In the genomic region with DNA sequence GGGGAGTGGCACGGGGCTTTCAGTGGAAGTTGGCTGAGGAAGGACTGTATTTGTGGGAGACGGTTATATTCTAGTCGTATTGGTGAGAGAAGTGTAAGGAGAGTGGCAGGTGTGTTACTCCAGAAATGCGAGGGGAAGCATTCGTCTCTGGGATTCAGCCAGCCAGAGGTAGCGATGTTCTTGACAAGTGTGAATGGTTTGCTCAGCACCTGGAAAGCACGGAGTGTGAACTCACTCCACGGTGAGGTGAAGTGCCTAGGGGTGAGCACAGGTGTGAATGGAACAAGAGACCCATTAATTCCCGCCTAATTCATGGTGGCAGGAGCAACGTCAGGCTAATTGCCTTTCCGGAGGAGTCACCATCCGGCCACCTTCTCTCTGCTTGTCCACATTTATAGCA, we compare ENCODE assay signal across 29 mouse cellular contexts.
A peak's percentile ranks its signal among the peaks of the same experiment; 100 is the strongest.
DNase-seq lines count a peak whose midpoint lies in the region; ATAC-seq and TF ChIP-seq lines count a peak whose summit lies in the region.
"Had no signal": no experiment of that assay in that cellular context is flagged by ENCODE, and none has a peak within 500 bp of the region (broad histone marks: within the 10 kb centered on the region; RNA-seq: fewer than 3 reads in every experiment).

No protein-coding gene starts in this region.

- WGBS in forebrain, embryonic 12.5 days, result 82% methylated on average over 12 of the region's 12 CpGs
- WGBS in forebrain, embryonic 16.5 days, result 69% methylated on average over 12 of the region's 12 CpGs
- 55% methylated on average over 12 of the region's 12 CpGs for WGBS in kidney, adult 2 months

- H3K27me3 ChIP-seq in forebrain, embryonic 12.5 days, result no peaks in the 10 kb centered on the region
- H3K27me3 ChIP-seq in forebrain, embryonic 16.5 days (replicated peaks; ENCODE audit: control insufficient read depth, insufficient read depth, low read length), result no peaks in the 10 kb centered on the region
- H3K27me3 ChIP-seq in kidney, adult 2 months (replicated peaks; ENCODE audit: control insufficient read depth, insufficient read depth, low read length), result no peaks in the 10 kb centered on the region
- H3K27me3 ChIP-seq: CH12.LX; embryonic facial prominence, embryonic 13.5 days; embryonic facial prominence, embryonic 15.5 days; forebrain, embryonic 13.5 days; Patski had no signal

- no peak overlapping the region for H3K4me2 ChIP-seq in forebrain, embryonic 12.5 days
- H3K4me2 ChIP-seq in forebrain, embryonic 16.5 days (ENCODE audit: low read length), result no peak overlapping the region
- H3K4me2 ChIP-seq: embryonic facial prominence, embryonic 13.5 days; embryonic facial prominence, embryonic 15.5 days; forebrain, embryonic 13.5 days had no signal

- no peak overlapping the region for H3K4me3 ChIP-seq in forebrain, embryonic 12.5 days (replicated peaks)
- H3K4me3 ChIP-seq in forebrain, embryonic 16.5 days (replicated peaks; ENCODE audit: low read length), result no peak overlapping the region
- no peak overlapping the region for H3K4me3 ChIP-seq in kidney, adult 2 months (ENCODE audit: insufficient read depth, low read depth, low read length)
- H3K4me3 ChIP-seq: embryonic facial prominence, embryonic 13.5 days; embryonic facial prominence, embryonic 15.5 days; erythroblast, embryonic 14.5 days; forebrain, embryonic 10.5 days; forebrain, embryonic 13.5 days had no signal

- H3K9ac ChIP-seq in forebrain, embryonic 12.5 days, result no peak overlapping the region
- no peak overlapping the region for H3K9ac ChIP-seq in forebrain, embryonic 16.5 days (replicated peaks; ENCODE audit: low read depth, low read length)
- H3K9ac ChIP-seq: embryonic facial prominence, embryonic 13.5 days; embryonic facial prominence, embryonic 15.5 days; forebrain, embryonic 13.5 days had no signal

- no peaks in the 10 kb centered on the region for H3K4me1 ChIP-seq in forebrain, embryonic 12.5 days
- peaks cover 4% of the 10 kb centered on the region; the same call in 1 of the 2 replicates for H3K4me1 ChIP-seq in forebrain, embryonic 16.5 days (replicated peaks; ENCODE audit: control insufficient read depth, insufficient read depth, low read length)
- H3K4me1 ChIP-seq in kidney, adult 2 months (ENCODE audit: control insufficient read depth, insufficient read depth, low read length), result no peaks in the 10 kb centered on the region
- H3K4me1 ChIP-seq: embryonic facial prominence, embryonic 13.5 days; embryonic facial prominence, embryonic 15.5 days; forebrain, embryonic 13.5 days had no signal

- no peaks in the 10 kb centered on the region for H3K9me3 ChIP-seq in forebrain, embryonic 12.5 days
- H3K9me3 ChIP-seq in forebrain, embryonic 16.5 days (ENCODE audit: control insufficient read depth, low read length), result no peaks in the 10 kb centered on the region
- H3K9me3 ChIP-seq: embryonic facial prominence, embryonic 13.5 days; embryonic facial prominence, embryonic 15.5 days; forebrain, embryonic 10.5 days; forebrain, embryonic 13.5 days had no signal

- DNase-seq in heart, adult 11 months, result peak; percentile 84
- DNase-seq in heart, postnatal 25 days (ENCODE audit: low spot score), result no peak
- DNase-seq in R1 (ENCODE audit: low read depth, low spot score), result peak; percentile 39
- DNase-seq in brain, embryonic 14.5 days (ENCODE audit: low read depth), result peak; percentile 44
- DNase-seq in kidney, adult 18-20 months, result no peak
- DNase-seq in kidney, adult 2 months, result no peak
- DNase-seq: adrenal gland, adult 8-10 months; adrenal gland, postnatal 14 days; adrenal gland, postnatal 36 days; B cell, adult 2 months; cerebellum, adult 11 months; cerebellum, adult 18-20 months; cerebellum, adult 8-10 months; cerebellum, adult 9-11 months; cerebellum, postnatal 14 days; cerebellum, postnatal 36 days; embryo, embryonic 11 days had no signal

- intact Hi-C loops in heart, postnatal 25 days (cut with DNase I), result no loop called here

- ATAC-seq in forebrain, embryonic 12.5 days (ENCODE audit: low FRiP score), result peak; percentile 20; the same call in 1 of the 2 replicates
- ATAC-seq in forebrain, embryonic 16.5 days, result no peak
- ATAC-seq: activated CD4-positive, CD25-positive, alpha-beta regulatory T cell, adult 4 months; CD4-positive, CD25-positive, alpha-beta regulatory T cell, adult 4 months; forebrain, embryonic 13.5 days; Patski had no signal

- TF ChIP-seq CTCF in brain, embryonic 14.5 days (IDR thresholded peaks at IDR 0.05; ENCODE audit: borderline replicate concordance, extremely low read depth, insufficient read depth, insufficient read length), result no peak
- TF ChIP-seq CTCF in kidney, adult 2 months (conservative IDR thresholded peaks at IDR 0.05; ENCODE audit: insufficient read depth, insufficient read length, low read depth, low read length), result no peak

- TF ChIP-seq POLR2A in brain, embryonic 14.5 days (IDR thresholded peaks at IDR 0.05; ENCODE audit: borderline replicate concordance, extremely low read depth, insufficient read depth, insufficient read length, poor library complexity, severe bottlenecking), result no peak
- TF ChIP-seq POLR2A in kidney, adult 2 months (IDR thresholded peaks at IDR 0.05; ENCODE audit: low read depth, low read length), result no peak

- H3K36me3 ChIP-seq in forebrain, embryonic 12.5 days (replicated peaks), result no peaks in the 10 kb centered on the region
- no peaks in the 10 kb centered on the region for H3K36me3 ChIP-seq in forebrain, embryonic 16.5 days (ENCODE audit: control insufficient read depth, insufficient read depth)
- H3K36me3 ChIP-seq in kidney, adult 2 months (ENCODE audit: control insufficient read depth, insufficient read depth, low read length), result no peaks in the 10 kb centered on the region
- H3K36me3 ChIP-seq: embryonic facial prominence, embryonic 13.5 days; embryonic facial prominence, embryonic 15.5 days; forebrain, embryonic 10.5 days; G1E had no signal

- H3K27ac ChIP-seq in forebrain, embryonic 12.5 days, result no peak overlapping the region
- no peak overlapping the region for H3K27ac ChIP-seq in forebrain, embryonic 16.5 days (ENCODE audit: low read length)
- no peak overlapping the region for H3K27ac ChIP-seq in kidney, adult 2 months (ENCODE audit: insufficient read depth, low read depth, low read length)
- H3K27ac ChIP-seq: embryonic facial prominence, embryonic 13.5 days; embryonic facial prominence, embryonic 15.5 days; forebrain, embryonic 10.5 days; forebrain, embryonic 13.5 days had no signal

Comparison
In these comparisons a context has a peak if more than half of its experiments do, and no peak if none do; other contexts are left out.
1. DNase-seq: peak in heart, adult 11 months (single experiment), R1 (single experiment) and brain, embryonic 14.5 days (single experiment); none in heart, postnatal 25 days (single experiment), kidney, adult 18-20 months (single experiment) and kidney, adult 2 months (single experiment).